Mouse (Mus musculus) midbrain, postnatal 0 days (tissue): ENCODE measurements at regions not wholly inside any gene's neighbourhood (a gene's known extent, or its start where the extent isn't known, plus 50 kb on each side); places are given as distances from the start of the nearest gene placed in this dataset.

ENCODE experiments used
- ATAC-seq: fragments of 200-750 bp; cut with Nextera tagmentation; 2 replicates; pipeline ENCODE4 v1.8.0; 2017; ENCODE audit warnings: moderate number of reproducible peaks, mild to moderate bottlenecking, moderate TSS enrichment, moderate library complexity; ENCODE audit not compliant: low FRiP score
- DNase-seq: peaks from one replicate; pipeline ENCODE4 v3.0.0-alpha.2; 2015; ENCODE audit warnings: low spot score
- H3K27ac ChIP-seq: fragments of 300-500 bp; sonication (generic); 2 replicates; pipeline ENCODE4 v1.5.1; 2014; ENCODE audit warnings: low read depth, mild to moderate bottlenecking, low read length, mixed read lengths
- H3K27me3 ChIP-seq: fragments of 300-500 bp; sonication (generic); 2 replicates; pipeline ENCODE4 v1.6.1; 2014; ENCODE audit warnings: low read length, control low read depth, mixed read lengths; ENCODE audit not compliant: insufficient read depth
- H3K36me3 ChIP-seq: fragments of 300-500 bp; sonication (generic); 2 replicates; pipeline ENCODE4 v1.6.1; 2014; ENCODE audit warnings: low read length, control low read depth, mixed read lengths; ENCODE audit not compliant: insufficient read depth
- H3K4me1 ChIP-seq: fragments of 300-500 bp; sonication (generic); 2 replicates; pipeline ENCODE4 v1.6.1; 2014; ENCODE audit warnings: mild to moderate bottlenecking, control low read depth, antibody characterized with exemption, low read length, mixed read lengths; ENCODE audit not compliant: insufficient read depth
- H3K4me2 ChIP-seq: fragments of 300-500 bp; sonication (generic); 2 replicates; pipeline ENCODE4 v1.6.1; 2014; ENCODE audit warnings: low read depth, mild to moderate bottlenecking, low read length, mixed read lengths; ENCODE audit not compliant: poor library complexity, severe bottlenecking
- H3K4me3 ChIP-seq: fragments of 300-500 bp; sonication (generic); 2 replicates; pipeline ENCODE4 v1.5.1; 2014; ENCODE audit warnings: low read depth, mild to moderate bottlenecking, low read length, moderate library complexity
- H3K9ac ChIP-seq: fragments of 300-500 bp; sonication (generic); replicated peaks from 2 replicates; pipeline ENCODE4 v1.6.1; 2014; ENCODE audit warnings: mild to moderate bottlenecking, low read length, moderate library complexity, mixed read lengths; ENCODE audit not compliant: poor library complexity, severe bottlenecking
- H3K9me3 ChIP-seq: fragments of 300-500 bp; sonication (generic); 2 replicates; pipeline ENCODE4 v1.6.1; 2016; ENCODE audit warnings: low read length, control low read depth
- CTCF ChIP-seq: IDR thresholded peaks from 2 replicates; pipeline ENCODE4 v1.5.1; 2016; ENCODE audit warnings: antibody characterized with exemption, mild to moderate bottlenecking
- WGBS: fragments of 180-500 bp; shearing (Covaris S2); extraction: QIAGEN DNeasy Blood & Tissue Kit; methylation state at CpG from one replicate; pipeline ENCODE4 v1.1.7; 2014; 5-methylcytosine and 5-hydroxymethylcytosine counted together

- 56% methylated on average over 5 of the region's 5 CpGs for WGBS
- H3K4me3 ChIP-seq, result no peak overlapping the region
- DNase-seq (no peak), ATAC-seq (no peak)
- no peak overlapping the region for H3K9ac ChIP-seq
- H3K4me1 ChIP-seq, result no peaks in the 10 kb centered on the region
- H3K27me3 ChIP-seq, result peaks cover 11% of the 10 kb centered on the region; the same call in 1 of the 2 replicates
- H3K4me2 ChIP-seq, result no peak overlapping the region
- no peak overlapping the region for H3K27ac ChIP-seq
- H3K36me3 ChIP-seq, result no peaks in the 10 kb centered on the region
- H3K9me3 ChIP-seq, result no peaks in the 10 kb centered on the region
- TF ChIP-seq CTCF, result no peak
These were observed 225.8 kb upstream of the 4930535I16Rik start for GRCm38 (mm10) chr4:124143630-124144029.

GRCm38 (mm10) chr4:124143226-124143625 is 225.4 kb upstream of the 4930535I16Rik start:
- H3K9ac ChIP-seq, result no peak overlapping the region
- ATAC-seq, result no peak
- no peak for TF ChIP-seq CTCF
- H3K4me3 ChIP-seq, result no peak overlapping the region
- no peaks in the 10 kb centered on the region for H3K9me3 ChIP-seq
- H3K36me3 ChIP-seq, result no peaks in the 10 kb centered on the region
- WGBS, result 63% methylated on average over 7 of the region's 7 CpGs
- no peak overlapping the region for H3K4me2 ChIP-seq
- no peak for DNase-seq
- peaks cover 11% of the 10 kb centered on the region; the same call in 1 of the 2 replicates for H3K27me3 ChIP-seq
- no peaks in the 10 kb centered on the region for H3K4me1 ChIP-seq
- H3K27ac ChIP-seq, result no peak overlapping the region

- peak; percentile 95 for DNase-seq
- Histone ChIP-seq H3K27ac (no peak overlapping the region), H3K9me3 (no peaks in the 10 kb centered on the region), H3K27me3 (peaks cover 6% of the 10 kb centered on the region; the same call in 1 of the 2 replicates), H3K4me1 (no peaks in the 10 kb centered on the region), H3K36me3 (no peaks in the 10 kb centered on the region), H3K4me3 (no peak overlapping the region), H3K9ac (no peak overlapping the region), H3K4me2 (no peak overlapping the region)
- peak; percentile 99 for TF ChIP-seq CTCF
- no peak for ATAC-seq
- 2% methylated on average over 5 of the region's 5 CpGs for WGBS
These were observed 224.3 kb upstream of the 4930535I16Rik start for GRCm38 (mm10) chr4:124142083-124142482.

- DNase-seq, result peak; percentile 71
- H3K27ac ChIP-seq, result no peak overlapping the region
- H3K4me1 ChIP-seq, result no peaks in the 10 kb centered on the region
- no peak overlapping the region for H3K9ac ChIP-seq
- no peak overlapping the region for H3K4me3 ChIP-seq
- no peak overlapping the region for H3K4me2 ChIP-seq
- no peak for ATAC-seq
- no peak for TF ChIP-seq CTCF
- WGBS, result 69% methylated on average over 6 of the region's 6 CpGs
- no peaks in the 10 kb centered on the region for H3K9me3 ChIP-seq
- no peaks in the 10 kb centered on the region for H3K36me3 ChIP-seq
- H3K27me3 ChIP-seq, result no peaks in the 10 kb centered on the region
These were observed 217.3 kb upstream of the 4930535I16Rik start for GRCm38 (mm10) chr4:124135165-124135470.

GRCm38 (mm10) chr4:124134341-124135164 is 216.7 kb upstream of the 4930535I16Rik start:
- H3K9me3 ChIP-seq, result no peaks in the 10 kb centered on the region
- H3K9ac ChIP-seq, result no peak overlapping the region
- DNase-seq (no peak), ATAC-seq (no peak)
- no peaks in the 10 kb centered on the region for H3K36me3 ChIP-seq
- H3K27ac ChIP-seq, result no peak overlapping the region
- H3K4me3 ChIP-seq, result no peak overlapping the region
- no peak for TF ChIP-seq CTCF
- H3K4me2 ChIP-seq, result no peak overlapping the region
- 52% methylated on average over 6 of the region's 6 CpGs for WGBS
- H3K27me3 ChIP-seq, result no peaks in the 10 kb centered on the region
- no peaks in the 10 kb centered on the region for H3K4me1 ChIP-seq

- Histone ChIP-seq H3K27ac (no peak overlapping the region), H3K4me3 (no peak overlapping the region), H3K4me2 (no peak overlapping the region), H3K4me1 (no peaks in the 10 kb centered on the region), H3K9ac (no peak overlapping the region), H3K27me3 (no peaks in the 10 kb centered on the region), H3K36me3 (no peaks in the 10 kb centered on the region), H3K9me3 (no peaks in the 10 kb centered on the region)
- 80% methylated on average over 5 of the region's 5 CpGs for WGBS
- no peak for DNase-seq
- ATAC-seq, result no peak
- peak; percentile 45 for TF ChIP-seq CTCF
These were observed 213.1 kb upstream of the 4930535I16Rik start for GRCm38 (mm10) chr4:124130946-124131345.
